Comparison of ENCODE assay signal across 23 mouse cellular contexts in the genomic region with DNA sequence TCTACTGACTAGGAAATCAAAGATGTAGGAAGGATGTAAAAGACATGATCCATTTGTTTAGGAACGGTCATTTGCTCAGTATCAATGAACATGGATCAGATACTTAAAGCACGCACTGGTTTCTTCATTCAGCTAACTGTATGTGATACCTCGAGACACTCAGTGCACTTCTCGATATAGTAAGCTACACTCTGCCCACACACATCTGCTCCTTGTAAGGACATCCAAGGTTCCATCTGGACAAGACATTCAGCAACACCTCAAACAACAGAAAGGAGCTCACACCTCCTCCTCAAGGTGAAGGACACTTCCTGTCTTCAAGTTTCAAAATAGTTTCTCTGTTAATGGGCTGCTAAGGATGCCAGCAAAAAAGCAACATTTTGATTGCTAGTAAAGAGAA. TPM values are rescaled to one million over a fixed set of nuclear protein-coding genes. Genes with fewer than 3 reads are reported as not detected.
A peak's percentile ranks its signal among the peaks of the same experiment; 100 is the strongest.
DNase-seq lines count a peak whose midpoint lies in the region; ATAC-seq lines count a peak whose summit lies in the region.
"Had no signal": no experiment of that assay in that cellular context is flagged by ENCODE, and none has a peak within 500 bp of the region (broad histone marks: within the 10 kb centered on the region; RNA-seq: fewer than 3 reads in every experiment).

No protein-coding gene starts in this region.

- no peak overlapping the region for H3K9ac ChIP-seq in midbrain, embryonic 16.5 days (ENCODE audit: low read depth, low read length)
- H3K9ac ChIP-seq: forebrain, embryonic 13.5 days; heart, embryonic 15.5 days; hindbrain, embryonic 13.5 days had no signal

- no peaks in the 10 kb centered on the region; the same call in 1 of the 2 replicates for H3K9me3 ChIP-seq in midbrain, embryonic 16.5 days (replicated peaks; ENCODE audit: control insufficient read depth, low read length, poor library complexity, severe bottlenecking)
- H3K9me3 ChIP-seq: embryonic facial prominence, embryonic 10.5 days; forebrain, embryonic 13.5 days; G1E; heart, embryonic 15.5 days; hindbrain, embryonic 13.5 days had no signal

- DNase-seq in cerebellum, adult 11-12 months: peak; percentile 3
- DNase-seq in cerebellum, adult 9-10 months: no peak
- peak; percentile 64 to 69 for DNase-seq in left cerebral cortex, adult 18-20 months (ENCODE audit: low spot score in 2 of 2)
- no peak for DNase-seq in left cerebral cortex, adult 11 months (ENCODE audit: low spot score)
- peak; percentile 69 to 72 for DNase-seq in right cerebral cortex, adult 2 months (ENCODE audit: low spot score in 2 of 2)
- no peak for DNase-seq in right cerebral cortex, postnatal 14 days
- no peak for DNase-seq in testis, postnatal 10 days (ENCODE audit: low spot score)
- DNase-seq: adrenal gland, postnatal 10 days; B cell, adult 2 months; cerebellum, adult 18-20 months; cerebellum, postnatal 10 days; gastrocnemius, postnatal 10 days; heart, adult 18-20 months; heart, postnatal 14 days had no signal

- no peak overlapping the region for H3K27ac ChIP-seq in midbrain, embryonic 16.5 days (ENCODE audit: low read length)
- H3K27ac ChIP-seq: embryonic facial prominence, embryonic 10.5 days; forebrain, embryonic 13.5 days; heart, embryonic 15.5 days; hindbrain, embryonic 13.5 days; hindbrain, postnatal 0 days had no signal

- H3K27me3 ChIP-seq in midbrain, embryonic 16.5 days (ENCODE audit: control insufficient read depth, insufficient read depth, low read depth, low read length): no peaks in the 10 kb centered on the region
- H3K27me3 ChIP-seq: forebrain, embryonic 13.5 days; heart, embryonic 15.5 days; hindbrain, embryonic 13.5 days had no signal

- H3K4me3 ChIP-seq in midbrain, embryonic 16.5 days (ENCODE audit: low read depth, low read length): no peak overlapping the region
- H3K4me3 ChIP-seq: embryonic facial prominence, embryonic 10.5 days; forebrain, embryonic 13.5 days; heart, embryonic 15.5 days; hindbrain, embryonic 13.5 days had no signal

- WGBS in midbrain, embryonic 16.5 days: 94% methylated on average over 4 of the region's 4 CpGs

- H3K4me1 ChIP-seq in midbrain, embryonic 16.5 days (ENCODE audit: control insufficient read depth, insufficient read depth, low read length): no peaks in the 10 kb centered on the region

- H3K4me2 ChIP-seq in midbrain, embryonic 16.5 days (ENCODE audit: low read length): no peak overlapping the region
- H3K4me2 ChIP-seq: forebrain, embryonic 13.5 days; heart, embryonic 11.5 days; heart, embryonic 15.5 days; hindbrain, embryonic 13.5 days had no signal

- no peak for ATAC-seq in midbrain, embryonic 16.5 days
- ATAC-seq: CD4-positive, CD25-positive, alpha-beta regulatory T cell, adult 4 months; forebrain, embryonic 13.5 days; hindbrain, postnatal 0 days had no signal

- no peaks in the 10 kb centered on the region for H3K36me3 ChIP-seq in midbrain, embryonic 16.5 days (ENCODE audit: control insufficient read depth, insufficient read depth, low read length)
- H3K36me3 ChIP-seq: embryonic facial prominence, embryonic 10.5 days; G1E; heart, embryonic 15.5 days; hindbrain, embryonic 13.5 days had no signal

RNA-seq across cellular contexts. Expression of a gene that starts 23.9 kb away (rescaled TPM):
- total RNA-seq in left cerebral cortex, adult 18-20 months (2021): 10 to 100 TPM; 56.5 to 70.5 TPM
- polyA plus RNA-seq in midbrain, embryonic 16.5 days (2015; fragmentation: Nextera tagmentation; extraction: Ambion mirVana): 89.9 and 96.1 TPM in 2 replicates
- polyA plus RNA-seq: G1E had no signal

Comparison
In these comparisons a context has a peak if more than half of its experiments do, and no peak if none do; other contexts are left out.
1. DNase-seq: peak in cerebellum, adult 11-12 months (single experiment), left cerebral cortex, adult 18-20 months (2 of 2) and right cerebral cortex, adult 2 months (2 of 2); none in cerebellum, adult 9-10 months (single experiment), left cerebral cortex, adult 11 months (single experiment), right cerebral cortex, postnatal 14 days (single experiment) and testis, postnatal 10 days (single experiment).